Mouse (Mus musculus): Measurements from ENCODE around the gene Prickle1.

Gene Prickle1

GRCm38 (mm10) chr15:93594296-93594887 is 1.3 kb downstream of the Prickle1 start:
- DNase-seq: no peak

- DNase-seq: no peak
Observed at GRCm38 (mm10) chr15:93592596-93592995, 3.1 kb downstream of the Prickle1 start.

GRCm38 (mm10) chr15:93591831-93592321 is 3.8 kb downstream of the Prickle1 start:
- peak; percentile 82 for DNase-seq

GRCm38 (mm10) chr15:93591371-93591770 is 4.3 kb downstream of the Prickle1 start:
- no peak for DNase-seq

- no peak for DNase-seq
Observed at GRCm38 (mm10) chr15:93588401-93588800, 7.3 kb downstream of the Prickle1 start.

- no peak for DNase-seq
Observed at GRCm38 (mm10) chr15:93587660-93588059, 8.0 kb downstream of the Prickle1 start.

GRCm38 (mm10) chr15:93583051-93583450 is 12.6 kb downstream of the Prickle1 start:
- no peak for DNase-seq

- DNase-seq: no peak
Observed at GRCm38 (mm10) chr15:93581736-93582135, 14.0 kb downstream of the Prickle1 start.

- peak; percentile 34 for DNase-seq
Observed at GRCm38 (mm10) chr15:93579899-93580298, 15.8 kb downstream of the Prickle1 start.

- no peak for DNase-seq
Observed at GRCm38 (mm10) chr15:93579100-93579499, 16.6 kb downstream of the Prickle1 start.

GRCm38 (mm10) chr15:93576361-93576760 is 19.3 kb downstream of the Prickle1 start:
- DNase-seq: no peak

GRCm38 (mm10) chr15:93575884-93576283 is 19.8 kb downstream of the Prickle1 start:
- DNase-seq: peak; percentile 89

GRCm38 (mm10) chr15:93572889-93573288 is 22.8 kb downstream of the Prickle1 start:
- DNase-seq: no peak

- no peak for DNase-seq
Observed at GRCm38 (mm10) chr15:93570881-93571495, 24.7 kb downstream of the Prickle1 start.

GRCm38 (mm10) chr15:93568911-93569310 is 26.8 kb downstream of the Prickle1 start:
- DNase-seq: no peak

- DNase-seq: no peak
Observed at GRCm38 (mm10) chr15:93567546-93568307, 28.0 kb downstream of the Prickle1 start.

GRCm38 (mm10) chr15:93563491-93563890 is 32.2 kb downstream of the Prickle1 start:
- no peak for DNase-seq

GRCm38 (mm10) chr15:93561540-93561939 is 34.2 kb downstream of the Prickle1 start:
- no peak for DNase-seq

- DNase-seq: no peak
Observed at GRCm38 (mm10) chr15:93558421-93558820, 37.3 kb downstream of the Prickle1 start.

GRCm38 (mm10) chr15:93555719-93556118 is 40.0 kb downstream of the Prickle1 start:
- DNase-seq: peak; percentile 14

GRCm38 (mm10) chr15:93554203-93554851 is 41.4 kb downstream of the Prickle1 start:
- DNase-seq: no peak

- peak; percentile 67 for DNase-seq
Observed at GRCm38 (mm10) chr15:93552169-93552568, 43.5 kb downstream of the Prickle1 start.

- no peak for DNase-seq
Observed at GRCm38 (mm10) chr15:93548297-93548696, 47.4 kb downstream of the Prickle1 start.

All from retina, postnatal 1 day (tissue).